Mouse (Mus musculus) heart, embryonic 14.5 days (tissue): ENCODE measurements around the gene Hrh3. TPM values are rescaled to one million over a fixed set of nuclear protein-coding genes. Genes with fewer than 3 reads are reported as not detected.

Experiments used
- ATAC-seq: fragments of 200-750 bp; cut with Nextera tagmentation; 2 replicates; pipeline ENCODE4 v1.8.0; 2017; ENCODE audit warnings: low read depth, moderate TSS enrichment; ENCODE audit not compliant: insufficient number of reproducible peaks, insufficient read depth, low FRiP score
- H3K27ac ChIP-seq, 2 experiments: fragments of 200-500 bp in 1 of 2; fragments of 300-500 bp in 1 of 2; sonication (generic) in 1 of 2; replicated peaks in 1 of 2; 2 replicates each; pipeline ENCODE4 v1.5.1; 2012 to 2014; ENCODE audit warnings: low read depth in 2 of 2, low read length in 2 of 2, control low read depth in 1 of 2, mild to moderate bottlenecking in 1 of 2, mixed read lengths in 1 of 2; ENCODE audit not compliant: control insufficient read depth in 1 of 2, insufficient read depth in 1 of 2
- H3K27me3 ChIP-seq: fragments of 300-500 bp; sonication (generic); 2 replicates; pipeline ENCODE4 v1.6.1; 2014; ENCODE audit warnings: mild to moderate bottlenecking, low read length, control low read depth; ENCODE audit not compliant: control insufficient read depth, insufficient read depth
- H3K36me3 ChIP-seq: fragments of 300-500 bp; sonication (generic); 2 replicates; pipeline ENCODE4 v1.6.1; 2014; ENCODE audit warnings: mild to moderate bottlenecking, control low read depth, low read length, mixed read lengths; ENCODE audit not compliant: control insufficient read depth, insufficient read depth
- H3K4me1 ChIP-seq, 2 experiments: fragments of 200-500 bp in 1 of 2; fragments of 300-500 bp in 1 of 2; sonication (generic) in 1 of 2; 2 replicates each; pipeline ENCODE4 v1.6.1; 2012 to 2014; ENCODE audit warnings: low read length in 2 of 2, control low read depth in 1 of 2, mixed read lengths in 1 of 2; ENCODE audit not compliant: control insufficient read depth in 2 of 2, insufficient read depth in 2 of 2
- H3K4me2 ChIP-seq: fragments of 300-500 bp; sonication (generic); 2 replicates; pipeline ENCODE4 v1.6.1; 2014; ENCODE audit warnings: mild to moderate bottlenecking, low read length
- H3K4me3 ChIP-seq, 2 experiments: fragments of 200-500 bp in 1 of 2; fragments of 300-500 bp in 1 of 2; sonication (generic) in 1 of 2; 2 replicates each; pipeline ENCODE4 v1.5.1; 2012 to 2014; ENCODE audit warnings: low read length in 2 of 2, mild to moderate bottlenecking in 2 of 2, control low read depth in 1 of 2, low read depth in 1 of 2, moderate library complexity in 1 of 2; ENCODE audit not compliant: control insufficient read depth in 1 of 2, insufficient read depth in 1 of 2
- H3K9ac ChIP-seq: fragments of 300-500 bp; sonication (generic); 2 replicates; pipeline ENCODE4 v1.6.1; 2014; ENCODE audit warnings: mild to moderate bottlenecking, low read length
- H3K9me3 ChIP-seq: fragments of 300-500 bp; sonication (generic); 2 replicates; pipeline ENCODE4 v1.6.1; 2016; ENCODE audit warnings: low read length, control low read depth; ENCODE audit not compliant: control insufficient read depth
- WGBS: fragments of 180-500 bp; shearing (Covaris S2); extraction: QIAGEN DNeasy Blood & Tissue Kit; methylation state at CpG from one replicate; pipeline ENCODE4 v1.1.7; 2014; 5-methylcytosine and 5-hydroxymethylcytosine counted together
- polyA plus RNA-seq: library from polyadenylated mRNA; unstranded; fragments of >200 nt; fragmentation: Nextera tagmentation; extraction: Ambion mirVana; gene quantifications from 2 replicates; pipeline ENCODE4 v1.2.1, GENCODE M21; 2014

Hrh3 gene
- polyA plus RNA-seq, 1 experiment from 2014 or later = not detected

- Histone ChIP-seq H3K4me3 (no peak overlapping the region), H3K36me3 (peaks cover 29% of the 10 kb centered on the region), H3K9ac (no peak overlapping the region), H3K27me3 (no peaks in the 10 kb centered on the region), H3K9me3 (no peaks in the 10 kb centered on the region), H3K4me2 (no peak overlapping the region), H3K4me1 (no peaks in the 10 kb centered on the region), H3K27ac (no peak overlapping the region)
- ATAC-seq = no peak
- 26% methylated on average over 5 of the region's 5 CpGs for WGBS
Measured at GRCm38 (mm10) chr2:180050986-180051385, 53.3 kb downstream of the Hrh3 start.

Other genes starting within 250 kb of the Hrh3 start
- gene Taf4, start 127.8 kb downstream of the Hrh3 start, polyA plus RNA-seq = 3.3 and 3.4 TPM in 2 replicates
- gene Lsm14b, start 79.5 kb downstream of the Hrh3 start, polyA plus RNA-seq = 4.8 and 5.3 TPM in 2 replicates
- gene Psma7, start 62.1 kb downstream of the Hrh3 start, polyA plus RNA-seq = 410 and 434 TPM in 2 replicates
- gene Ss18l1, start 62.0 kb downstream of the Hrh3 start, polyA plus RNA-seq = 3.6 and 3.9 TPM in 2 replicates
- 24.9 and 27.9 TPM in 2 replicates for gene Mtg2, start 33.9 kb downstream of the Hrh3 start, polyA plus RNA-seq
- gene Osbpl2, start 14.8 kb upstream of the Hrh3 start, polyA plus RNA-seq = 38.0 and 40.5 TPM in 2 replicates
- 102 and 109 TPM in 2 replicates for gene Adrm1, start 67.0 kb upstream of the Hrh3 start, polyA plus RNA-seq
- gene Lama5, start 121.4 kb upstream of the Hrh3 start, polyA plus RNA-seq = 30.5 and 32.7 TPM in 2 replicates
- gene Rps21, start 152.9 kb upstream of the Hrh3 start, polyA plus RNA-seq = 386 and 447 TPM in 2 replicates
- 15.1 and 16.1 TPM in 2 replicates for gene Cables2, start 169.0 kb upstream of the Hrh3 start, polyA plus RNA-seq
- gene Rbbp8nl, start 185.4 kb upstream of the Hrh3 start, polyA plus RNA-seq = not detected in 2 replicates
- 7.3 and 9.7 TPM in 2 replicates for gene Gata5, start 230.2 kb upstream of the Hrh3 start, polyA plus RNA-seq